Mouse (Mus musculus): Measurements from ENCODE around the gene Pabpn1l.

The Pabpn1l gene

GRCm38 (mm10) chr8:122622727-122623126 is at the start of gene Pabpn1l:
TSS of gene Pabpn1l (minus strand) at chr8:122622739.
- DNase-seq (ENCODE audit: extremely low spot score, low read depth, low spot score): no peak

- no peak for DNase-seq (ENCODE audit: extremely low spot score, low read depth, low spot score)
These were observed 49.4 kb upstream of the Pabpn1l start for GRCm38 (mm10) chr8:122671894-122672293.

GRCm38 (mm10) chr8:122670718-122671117 is 48.2 kb upstream of the Pabpn1l start:
- DNase-seq (ENCODE audit: extremely low spot score, low read depth, low spot score): no peak

GRCm38 (mm10) chr8:122670001-122670400 is 47.5 kb upstream of the Pabpn1l start:
- DNase-seq (ENCODE audit: extremely low spot score, low read depth, low spot score): no peak

- DNase-seq (ENCODE audit: extremely low spot score, low read depth, low spot score): no peak
These were observed 46.8 kb upstream of the Pabpn1l start for GRCm38 (mm10) chr8:122669370-122669769.

GRCm38 (mm10) chr8:122667854-122668253 is 45.3 kb upstream of the Pabpn1l start:
- no peak for DNase-seq (ENCODE audit: extremely low spot score, low read depth, low spot score)

GRCm38 (mm10) chr8:122666827-122667226 is 44.3 kb upstream of the Pabpn1l start:
- no peak for DNase-seq (ENCODE audit: extremely low spot score, low read depth, low spot score)

- DNase-seq (ENCODE audit: extremely low spot score, low read depth, low spot score): no peak
These were observed 43.8 kb upstream of the Pabpn1l start for GRCm38 (mm10) chr8:122666338-122666764.

GRCm38 (mm10) chr8:122665667-122666316 is 43.3 kb upstream of the Pabpn1l start:
- DNase-seq (ENCODE audit: extremely low spot score, low read depth, low spot score): no peak

- DNase-seq (ENCODE audit: extremely low spot score, low read depth, low spot score): no peak
These were observed 42.7 kb upstream of the Pabpn1l start for GRCm38 (mm10) chr8:122665221-122665620.

GRCm38 (mm10) chr8:122663670-122664069 is 41.1 kb upstream of the Pabpn1l start:
- DNase-seq (ENCODE audit: extremely low spot score, low read depth, low spot score): no peak

- no peak for DNase-seq (ENCODE audit: extremely low spot score, low read depth, low spot score)
These were observed 40.6 kb upstream of the Pabpn1l start for GRCm38 (mm10) chr8:122663106-122663505.

GRCm38 (mm10) chr8:122661894-122662293 is 39.4 kb upstream of the Pabpn1l start:
- no peak for DNase-seq (ENCODE audit: extremely low spot score, low read depth, low spot score)

- DNase-seq (ENCODE audit: extremely low spot score, low read depth, low spot score): peak; percentile 87
These were observed 38.6 kb upstream of the Pabpn1l start for GRCm38 (mm10) chr8:122661138-122661537.

- no peak for DNase-seq (ENCODE audit: extremely low spot score, low read depth, low spot score)
These were observed 37.5 kb upstream of the Pabpn1l start for GRCm38 (mm10) chr8:122660022-122660421.

GRCm38 (mm10) chr8:122658807-122659160 is 36.2 kb upstream of the Pabpn1l start:
- DNase-seq (ENCODE audit: extremely low spot score, low read depth, low spot score): no peak

- DNase-seq (ENCODE audit: extremely low spot score, low read depth, low spot score): no peak
These were observed 35.7 kb upstream of the Pabpn1l start for GRCm38 (mm10) chr8:122658149-122658806.

- no peak for DNase-seq (ENCODE audit: extremely low spot score, low read depth, low spot score)
These were observed 33.8 kb upstream of the Pabpn1l start for GRCm38 (mm10) chr8:122656056-122656999.

GRCm38 (mm10) chr8:122654768-122655167 is 32.2 kb upstream of the Pabpn1l start:
- DNase-seq (ENCODE audit: extremely low spot score, low read depth, low spot score): no peak

- DNase-seq (ENCODE audit: extremely low spot score, low read depth, low spot score): no peak
These were observed 30.1 kb upstream of the Pabpn1l start for GRCm38 (mm10) chr8:122652643-122653042.

- no peak for DNase-seq (ENCODE audit: extremely low spot score, low read depth, low spot score)
These were observed 28.9 kb upstream of the Pabpn1l start for GRCm38 (mm10) chr8:122651326-122651921.
